Comparison of ENCODE assay signal across 8 mouse cellular contexts in the genomic region with DNA sequence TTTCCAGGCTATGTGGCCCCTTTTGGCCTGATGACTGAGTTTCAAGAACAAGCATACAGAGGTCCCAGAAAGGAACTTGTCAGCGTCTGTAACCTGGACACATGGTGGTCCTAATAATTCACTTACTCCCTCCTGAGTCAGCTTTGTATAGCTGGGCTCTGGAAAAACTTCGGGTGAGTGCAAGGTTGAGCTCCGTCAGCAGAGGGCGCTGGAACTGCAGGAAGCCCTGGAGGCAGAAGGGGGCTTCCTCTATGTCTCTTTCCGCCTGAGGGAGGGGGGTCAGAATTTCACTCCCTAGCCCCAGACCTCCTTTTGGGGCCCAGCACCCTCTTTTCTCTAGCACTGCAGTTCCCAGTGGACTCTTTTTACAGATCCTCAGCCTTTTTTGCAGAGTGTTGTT. TPM values are rescaled to one million over a fixed set of nuclear protein-coding genes. Genes with fewer than 3 reads are reported as not detected.
DNase-seq lines count a peak whose midpoint lies in the region; ATAC-seq and TF ChIP-seq lines count a peak whose summit lies in the region.

No protein-coding gene starts in this region.

- H3K9me3 ChIP-seq in ES-E14 (ENCODE audit: control insufficient read depth, insufficient read depth, low read depth, low read length) = no peaks in the 10 kb centered on the region
- no peaks in the 10 kb centered on the region for H3K9me3 ChIP-seq in heart, embryonic 11.5 days (replicated peaks; ENCODE audit: control insufficient read depth, low read length)
- H3K9me3 ChIP-seq in kidney, postnatal 0 days (replicated peaks; ENCODE audit: low read length) = no peaks in the 10 kb centered on the region

- H3K9ac ChIP-seq in ES-E14 (ENCODE audit: insufficient read depth, low read depth, low read length, poor library complexity, severe bottlenecking) = no peak overlapping the region; the same call in 1 of the 2 replicates
- H3K9ac ChIP-seq in heart, embryonic 11.5 days (ENCODE audit: low read depth, low read length) = peak overlapping the region; percentile 59; the same call in 1 of the 2 replicates
- H3K9ac ChIP-seq in kidney, postnatal 0 days (ENCODE audit: low read depth, low read length) = no peak overlapping the region

- no peaks in the 10 kb centered on the region for H3K36me3 ChIP-seq in ES-E14 (ENCODE audit: control insufficient read depth, insufficient read depth, low read length, poor library complexity, severe bottlenecking)
- no peaks in the 10 kb centered on the region for H3K36me3 ChIP-seq in heart, embryonic 11.5 days (ENCODE audit: control insufficient read depth, insufficient read depth, low read length)
- no peaks in the 10 kb centered on the region for H3K36me3 ChIP-seq in kidney, postnatal 0 days (ENCODE audit: insufficient read depth, low read length)

- peaks cover 14% of the 10 kb centered on the region; the same call in 1 of the 2 replicates for H3K27me3 ChIP-seq in heart, embryonic 11.5 days (ENCODE audit: control insufficient read depth, insufficient read depth, low read length)
- H3K27me3 ChIP-seq in kidney, postnatal 0 days (ENCODE audit: insufficient read depth, low read length) = no peaks in the 10 kb centered on the region

- no peak for ATAC-seq in heart, embryonic 11.5 days (replicated peaks; ENCODE audit: insufficient number of reproducible peaks, low FRiP score, low TSS enrichment)
- ATAC-seq in kidney, postnatal 0 days (replicated peaks; ENCODE audit: low FRiP score, low read depth) = no peak

- H3K27ac ChIP-seq in ES-E14 (ENCODE audit: insufficient read depth, low read depth, low read length, poor library complexity, severe bottlenecking) = no peak overlapping the region
- H3K27ac ChIP-seq in heart, embryonic 11.5 days (ENCODE audit: low read depth, low read length) = no peak overlapping the region
- H3K27ac ChIP-seq in kidney, postnatal 0 days = no peak overlapping the region

- TF ChIP-seq CTCF in kidney, postnatal 0 days (IDR thresholded peaks at IDR 0.05; ENCODE audit: low read depth) = peak; percentile 94
- peak; percentile 90 for TF ChIP-seq CTCF in lung, adult 2 months (IDR thresholded peaks at IDR 0.05; ENCODE audit: insufficient read depth, low read length)

- 5% methylated on average over 5 of the region's 5 CpGs for WGBS in heart, embryonic 11.5 days (ENCODE audit: insufficient replicate concordance)
- WGBS in kidney, postnatal 0 days = 0% methylated on average over 5 of the region's 5 CpGs
- WGBS in lung, adult 2 months = 0% methylated on average over 5 of the region's 5 CpGs

- in situ Hi-C loops in ES-E14 (cut with MboI; ENCODE audit: low sequenced_read_pairs in 2 of 2, unreplicated experiment in 2 of 2) = loop anchor here (5.0 to 25.0 kb wide), 2 partner anchors 397 to 407 kb away; no protein-coding TSS in a partner anchor

- no peak for TF ChIP-seq POLR2A in lung, adult 2 months (IDR thresholded peaks at IDR 0.05; ENCODE audit: borderline replicate concordance, extremely low read depth, low read depth, low read length)

- 0 out of 4 replicates have a peak overlapping the region, but pooled peaks of 1 of the 2 experiments have one; percentile 18 for H3K4me3 ChIP-seq in ES-E14 (ENCODE audit: insufficient read depth in 1 of 2, low read depth in 1 of 2, low read length in 2 of 2, poor library complexity in 1 of 2, severe bottlenecking in 1 of 2)
- no peak overlapping the region for H3K4me3 ChIP-seq in heart, embryonic 11.5 days (ENCODE audit: low read depth, low read length)
- no peak overlapping the region for H3K4me3 ChIP-seq in kidney, postnatal 0 days (replicated peaks; ENCODE audit: low read depth, low read length)
- H3K4me3 ChIP-seq in lung, adult 2 months (replicated peaks; ENCODE audit: extremely low read depth, low read depth, low read length) = no peak overlapping the region

- DNase-seq in 3T3-L1 (ENCODE audit: low read depth, low spot score) = peak; percentile 76
- DNase-seq in ES-E14 (ENCODE audit: low read depth, low spot score) = no peak
- DNase-seq in cerebellum, postnatal 14 days = peak; percentile 84 to 91
- DNase-seq in kidney, postnatal 0 days (ENCODE audit: low spot score) = peak; percentile 82
- DNase-seq in lung, adult 2 months = peak; percentile 72
- DNase-seq in retina, postnatal 7 days (ENCODE audit: low read depth, low spot score) = peak; percentile 61
- DNase-seq in urinary bladder, postnatal 36 days (ENCODE audit: low spot score in 2 of 2) = peak; percentile 50 to 57

- H3K4me1 ChIP-seq in ES-E14 (ENCODE audit: control insufficient read depth in 2 of 2, insufficient read depth in 2 of 2, low read length in 2 of 2, poor library complexity in 1 of 2) = peaks cover 0 to 17% of the 10 kb centered on the region in 2 experiments; a peak in 1 of 4 replicates
- peaks cover 20% of the 10 kb centered on the region for H3K4me1 ChIP-seq in heart, embryonic 11.5 days (ENCODE audit: control insufficient read depth, insufficient read depth, low read length)
- peaks cover 10% of the 10 kb centered on the region; the same call in 1 of the 2 replicates for H3K4me1 ChIP-seq in kidney, postnatal 0 days (replicated peaks; ENCODE audit: insufficient read depth, low read length)
- peaks cover 6% of the 10 kb centered on the region for H3K4me1 ChIP-seq in lung, adult 2 months (ENCODE audit: control insufficient read depth, insufficient read depth, low read length)

- peak overlapping the region; percentile 44 for H3K4me2 ChIP-seq in heart, embryonic 11.5 days
- peak overlapping the region; percentile 17; the same call in 1 of the 2 replicates for H3K4me2 ChIP-seq in kidney, postnatal 0 days (ENCODE audit: low read length)

TF ChIP-seq in ES-E14, 5 proteins besides CTCF, POLR2A, EP300 and RAD21:
- TF ChIP-seq ZC3H11A (IDR thresholded peaks at IDR 0.05; ENCODE audit: borderline replicate concordance, low read depth, low read length) (peak; percentile 69), HCFC1 (IDR thresholded peaks at IDR 0.05; ENCODE audit: borderline replicate concordance, insufficient read depth, low read length) (no peak), MAFK (IDR thresholded peaks at IDR 0.05; ENCODE audit: insufficient read depth, low read depth, low read length) (peak; percentile 54; the same call in 1 of the 2 replicates)

RNA-seq across cellular contexts. Expression of a gene that starts 3.8 kb away (rescaled TPM):
- 48.1 and 58.1 TPM in 2 replicates for total RNA-seq in ES-E14 (2012; rRNA removed)
- polyA plus RNA-seq in heart, embryonic 11.5 days (2014; fragmentation: Nextera tagmentation; extraction: Ambion mirVana) = 63.7 and 66.4 TPM in 2 replicates
- 120 and 125 TPM in 2 replicates for polyA plus RNA-seq in kidney, postnatal 0 days (2015; fragmentation: Nextera tagmentation; extraction: Ambion mirVana)
- polyA plus RNA-seq in lung, adult 2 months (2012; rRNA removed) = 50.2 and 51.0 TPM in 2 replicates

RNA-seq across cellular contexts. Expression of a gene that starts 33.1 kb away (rescaled TPM):
- total RNA-seq in ES-E14 (2012; rRNA removed) = 21.8 and 23.3 TPM in 2 replicates
- 12.8 and 15.4 TPM in 2 replicates for polyA plus RNA-seq in heart, embryonic 11.5 days (2014; fragmentation: Nextera tagmentation; extraction: Ambion mirVana)
- polyA plus RNA-seq in kidney, postnatal 0 days (2015; fragmentation: Nextera tagmentation; extraction: Ambion mirVana) = 21.4 and 23.8 TPM in 2 replicates
- 83.7 and 92.9 TPM in 2 replicates for polyA plus RNA-seq in lung, adult 2 months (2012; rRNA removed)
